Mouse (Mus musculus) thymus, adult 2 months (tissue): ENCODE results near the gene Fbxw7.

Experiments used
- CTCF ChIP-seq: fragments of 200-500 bp; IDR thresholded peaks from 2 replicates; pipeline ENCODE4 v1.5.1; 2012; ENCODE audit warnings: mild to moderate bottlenecking, control low read depth, low read length, moderate library complexity, borderline replicate concordance; ENCODE audit not compliant: control insufficient read depth, poor library complexity, insufficient read depth; ENCODE audit errors: extremely low read depth
- POLR2A ChIP-seq: fragments of 200-500 bp; IDR thresholded peaks from 2 replicates; pipeline ENCODE4 v1.6.1; 2012; ENCODE audit warnings: mild to moderate bottlenecking, low read length, control low read depth, moderate library complexity; ENCODE audit not compliant: control insufficient read depth, poor library complexity, insufficient read depth; ENCODE audit errors: extremely low read depth

DNA sequence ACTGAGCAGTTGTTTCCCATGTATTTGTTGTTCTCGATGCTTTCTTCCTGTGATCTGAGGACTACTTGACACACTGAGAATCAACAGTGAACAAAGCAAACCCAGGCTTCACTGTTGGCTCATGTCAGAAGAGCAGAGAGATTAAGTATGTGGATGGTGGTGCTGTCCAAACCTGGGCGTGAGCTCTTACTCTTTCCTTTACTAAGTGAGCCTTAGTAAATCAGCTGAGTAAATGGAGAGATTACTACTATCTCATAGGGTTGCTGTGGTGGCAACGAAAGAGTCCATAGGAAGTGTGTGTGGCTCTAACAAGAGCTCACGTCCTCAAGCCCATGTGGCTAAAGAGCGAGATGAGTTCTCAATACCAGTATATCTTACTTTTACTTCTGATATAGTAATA, 121.9 kb downstream of the Fbxw7 start:
- TF ChIP-seq CTCF (no peak), POLR2A (no peak)
